Mouse (Mus musculus) kidney, adult 9 months (tissue): ENCODE measurements around the gene Txndc12.

ENCODE experiments used
- DNase-seq: peaks from one replicate; pipeline ENCODE4 v3.0.0; 2022

The Txndc12 gene

DNA sequence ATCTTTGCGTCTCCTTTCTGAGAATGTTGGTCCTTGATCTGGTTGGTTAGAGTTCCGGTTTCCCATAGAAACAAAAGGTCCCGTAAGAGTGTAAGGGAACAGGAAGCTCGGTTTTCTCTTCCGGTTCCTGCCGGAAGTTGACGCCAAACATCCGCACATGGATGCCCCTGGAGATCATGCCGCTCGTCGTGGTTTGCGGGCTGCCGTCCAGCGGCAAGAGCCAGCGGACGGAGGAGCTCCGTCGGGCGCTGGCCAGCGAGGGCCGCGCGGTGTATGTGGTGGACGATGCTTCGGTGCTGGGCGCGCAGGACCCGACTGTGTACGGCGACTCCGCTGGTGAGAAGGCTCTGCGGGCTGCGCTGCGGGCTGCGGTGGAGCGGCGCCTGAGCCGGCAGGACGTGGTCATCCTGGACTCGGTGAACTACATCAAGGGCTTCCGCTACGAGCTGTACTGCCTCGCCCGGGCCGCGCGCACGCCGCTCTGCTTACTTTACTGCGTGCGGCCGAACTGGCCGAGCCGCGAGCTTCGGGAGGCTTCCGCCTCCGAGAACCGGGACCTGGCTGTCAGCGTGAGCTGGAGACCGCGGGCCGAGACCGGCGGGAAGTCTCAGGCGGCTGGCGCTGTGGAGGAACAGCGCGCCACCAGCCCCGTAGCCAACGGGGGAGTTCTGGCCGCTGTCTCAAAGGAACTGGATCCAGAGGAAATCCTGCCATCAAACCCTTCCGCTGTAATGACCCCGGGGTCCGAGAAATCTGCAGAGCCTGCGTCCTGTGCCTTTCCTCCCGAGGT is 13.5 kb downstream of the Txndc12 start, which contains the start of gene Kti12:
Gene Kti12, plus strand, starts transcription at position 71 of the 790 bp plus-strand sequence.
- DNase-seq = peak; percentile 90

DNA sequence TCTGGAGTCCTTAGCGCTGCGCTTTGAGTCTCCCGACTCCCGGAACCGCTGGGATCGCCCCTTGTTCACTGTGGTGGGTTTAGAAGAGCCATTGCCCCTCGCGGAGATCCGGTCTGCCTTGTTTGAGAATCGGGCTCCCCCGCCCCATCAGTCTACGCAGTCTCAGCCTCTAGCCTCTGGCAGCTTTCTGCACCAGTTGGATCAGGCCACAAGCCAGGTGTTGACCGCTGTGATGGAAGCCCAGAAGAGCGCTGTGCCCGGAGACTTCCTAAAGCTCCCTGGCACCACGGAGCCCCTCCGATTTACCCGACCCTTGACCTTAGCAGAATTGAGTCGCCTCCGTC is 14.1 kb downstream of the Txndc12 start, which contains the start of gene A730015C16Rik:
Gene A730015C16Rik, minus strand, starts transcription at position 115 of the 344 bp plus-strand sequence.
- no peak for DNase-seq

DNA sequence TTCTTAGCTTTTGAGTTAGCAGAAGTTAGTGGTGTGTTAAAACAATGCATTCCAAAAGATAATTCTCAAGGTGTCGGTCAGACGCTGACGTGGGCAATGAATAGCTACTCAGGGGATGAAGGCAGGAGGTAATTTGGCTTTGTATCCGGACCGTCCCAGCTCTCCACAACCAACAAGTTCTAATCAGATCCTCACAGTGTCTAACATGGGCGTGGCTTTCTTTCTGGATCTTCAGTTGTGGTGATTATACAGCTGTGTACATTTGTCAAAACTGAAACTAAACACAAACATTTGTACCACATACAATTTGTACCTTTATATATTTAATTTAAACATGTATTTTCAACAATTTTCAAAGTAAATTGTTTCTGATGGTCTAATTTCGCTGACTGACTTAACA is 32.4 kb downstream of the Txndc12 start:
- no peak for DNase-seq

DNA sequence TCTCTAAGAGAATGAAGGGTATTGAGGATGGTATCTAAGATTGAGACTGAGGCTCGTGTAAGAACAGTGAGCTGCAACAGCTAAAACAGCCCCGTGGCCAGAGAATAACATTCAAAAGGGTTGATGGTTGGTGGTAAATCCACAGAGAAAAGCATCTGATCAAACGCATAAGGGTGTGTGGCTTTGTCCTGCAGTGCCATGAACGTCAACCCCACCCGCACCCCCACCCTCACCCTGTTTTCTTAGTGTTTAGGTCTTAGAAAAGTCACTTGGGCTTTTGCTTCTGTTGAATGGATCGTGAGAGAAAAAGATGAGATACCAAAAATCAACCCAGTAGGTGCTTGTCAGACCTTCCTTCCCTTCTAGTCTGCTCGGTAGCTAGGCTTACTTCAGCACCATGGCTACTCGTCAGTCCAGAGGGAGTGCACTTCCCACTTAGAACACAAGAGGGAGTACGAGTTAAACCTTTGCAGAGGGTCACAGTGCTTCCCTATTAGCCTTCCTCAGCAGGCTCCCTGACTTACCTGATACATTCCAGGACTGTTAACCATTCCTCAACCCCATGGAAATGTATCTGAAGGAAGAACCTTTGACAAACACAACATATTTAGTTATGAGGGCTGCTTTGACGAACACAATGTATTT is 35.5 kb downstream of the Txndc12 start:
- peak; percentile 93 for DNase-seq

DNA sequence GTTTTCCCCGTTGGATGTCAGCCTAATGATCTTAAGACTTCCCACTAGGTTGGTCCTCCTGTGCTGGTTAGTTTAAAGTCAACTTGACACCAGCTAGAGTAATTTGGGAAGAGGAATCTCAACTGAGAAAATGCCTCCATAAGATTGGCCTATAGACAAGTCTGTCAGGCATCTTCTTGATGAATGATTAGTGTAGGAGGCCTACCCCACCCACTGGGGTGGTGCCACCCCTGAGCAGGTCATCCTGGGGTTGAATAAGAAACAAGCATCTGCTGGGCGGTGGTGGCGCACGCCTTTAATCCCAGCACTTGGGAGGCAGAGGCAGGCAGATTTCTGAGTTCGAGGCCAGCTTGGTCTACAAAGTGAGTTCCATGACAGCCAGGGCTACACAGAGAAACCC is 39.3 kb downstream of the Txndc12 start:
- no peak for DNase-seq

DNA sequence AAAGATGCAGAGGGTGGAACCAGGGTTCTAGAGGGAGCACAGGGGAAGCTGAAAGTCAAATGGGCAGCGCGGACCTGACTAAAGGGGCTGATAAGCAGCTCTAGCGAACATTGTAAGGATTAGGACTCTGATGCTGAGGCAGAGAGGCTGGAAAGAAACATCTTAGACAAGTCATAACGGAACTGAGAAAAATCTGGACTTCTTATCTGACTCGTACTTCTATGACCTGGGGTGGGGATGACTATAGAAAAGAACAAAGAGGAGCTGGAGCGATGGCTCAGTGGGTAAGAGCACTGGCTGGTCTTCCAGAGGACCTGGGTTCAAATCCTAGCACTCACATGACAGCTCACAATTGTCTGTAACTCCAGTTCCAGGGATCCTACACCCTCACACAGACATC is 43.5 kb downstream of the Txndc12 start:
- no peak for DNase-seq

DNA sequence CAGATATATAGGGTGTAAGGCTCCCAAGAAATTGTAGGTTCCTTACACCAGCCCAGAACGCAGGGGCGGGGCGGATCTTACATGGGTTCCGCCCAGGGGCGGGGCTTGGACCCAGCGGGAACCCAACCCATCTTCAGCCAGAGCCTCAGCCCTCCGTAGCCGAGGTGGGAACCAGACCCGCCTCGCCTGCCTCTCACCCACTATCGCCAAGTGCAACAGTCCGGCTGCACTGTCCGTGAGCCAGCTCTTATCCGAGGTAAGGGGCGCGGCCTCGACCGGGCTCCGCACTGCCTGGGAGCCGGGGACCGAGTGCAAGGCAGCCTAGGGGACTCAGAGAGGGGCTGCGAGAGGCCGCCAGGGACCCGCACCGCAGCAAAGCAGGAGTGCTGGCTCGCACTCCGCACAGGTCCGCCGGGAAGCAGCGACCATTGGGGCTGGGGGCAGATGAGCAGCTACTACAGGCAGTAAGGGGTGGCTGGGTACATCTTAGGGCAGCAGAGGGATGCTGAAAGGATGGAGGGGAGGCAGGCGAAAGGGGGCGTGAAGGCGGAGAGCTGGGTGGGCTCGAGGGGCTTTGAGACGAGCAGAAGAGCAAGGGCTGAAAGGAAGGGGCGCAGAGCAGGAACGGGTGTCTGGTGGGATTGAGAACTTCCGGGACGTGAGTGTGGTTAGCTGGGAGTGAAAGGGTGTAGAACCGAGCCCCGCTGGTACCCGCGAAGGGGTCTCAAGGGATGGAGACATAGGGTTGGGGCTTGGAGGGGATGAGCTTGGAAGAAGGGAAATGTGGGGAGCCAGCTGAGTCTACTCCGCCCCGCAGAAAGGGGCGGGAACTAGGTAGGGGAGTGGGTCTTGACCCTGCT is 44.8 kb downstream of the Txndc12 start, which contains the start of gene Rab3b:
Gene Rab3b, plus strand, starts transcription at position 101 of the 860 bp plus-strand sequence.
- DNase-seq = peak; percentile 34

DNA sequence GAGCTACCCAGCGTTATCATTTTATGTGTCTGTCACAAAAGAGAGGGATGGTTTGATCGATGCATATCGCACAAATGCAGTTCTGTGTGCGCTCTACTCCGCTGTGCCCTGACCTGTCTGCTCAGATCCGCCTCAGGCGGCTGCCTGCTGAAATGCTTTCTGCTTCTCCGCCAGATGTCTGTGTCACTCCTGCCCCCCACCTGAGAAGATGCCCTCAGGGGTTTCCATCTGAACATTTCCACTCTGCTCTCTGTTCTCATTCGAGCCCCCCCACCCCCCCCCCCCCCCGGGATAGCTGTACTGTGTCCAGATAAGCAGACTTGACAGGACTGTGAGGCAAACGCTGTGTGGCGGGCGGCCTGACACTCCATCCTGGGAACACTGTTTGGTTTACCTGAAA is 49.4 kb downstream of the Txndc12 start:
- DNase-seq = no peak

DNA sequence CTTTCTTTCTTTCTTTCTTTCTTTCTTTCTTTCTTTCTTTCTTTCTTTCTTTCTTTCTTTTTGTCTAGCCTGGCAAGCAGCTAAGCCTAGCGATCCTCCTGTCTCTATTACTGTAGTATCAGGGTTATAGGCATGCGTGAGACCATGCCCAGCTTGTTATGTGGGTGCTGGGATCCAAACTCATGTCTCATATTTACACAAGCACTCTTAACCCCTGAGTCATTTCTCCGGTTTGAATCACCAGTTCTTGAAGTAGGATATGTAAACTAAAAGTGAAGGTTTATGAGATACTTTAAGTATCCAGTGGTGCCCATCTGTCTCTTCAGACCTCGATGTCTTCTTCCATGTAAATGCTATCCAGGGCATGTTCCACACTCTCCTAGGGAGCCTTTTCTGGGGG is 53.1 kb downstream of the Txndc12 start:
- no peak for DNase-seq

DNA sequence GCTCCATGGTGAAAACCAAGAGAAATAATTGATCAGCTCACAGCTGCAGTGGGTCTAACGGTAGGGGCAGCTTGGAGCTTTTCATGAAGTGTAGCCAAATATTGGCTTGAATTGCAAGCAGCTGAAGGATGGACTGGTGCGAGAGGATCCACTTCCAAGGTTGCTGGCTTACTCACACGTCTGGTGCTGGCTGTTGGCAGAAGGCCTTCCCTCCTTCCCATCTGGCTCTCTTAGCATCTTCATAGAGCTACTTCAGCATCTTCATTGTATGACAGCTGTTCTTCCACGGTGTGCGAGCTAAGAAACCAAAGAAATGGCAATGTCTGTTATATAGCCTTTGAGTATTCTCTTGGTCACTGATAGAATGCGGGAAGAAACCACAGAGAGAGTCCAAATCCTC is 56.5 kb downstream of the Txndc12 start:
- DNase-seq = no peak

DNA sequence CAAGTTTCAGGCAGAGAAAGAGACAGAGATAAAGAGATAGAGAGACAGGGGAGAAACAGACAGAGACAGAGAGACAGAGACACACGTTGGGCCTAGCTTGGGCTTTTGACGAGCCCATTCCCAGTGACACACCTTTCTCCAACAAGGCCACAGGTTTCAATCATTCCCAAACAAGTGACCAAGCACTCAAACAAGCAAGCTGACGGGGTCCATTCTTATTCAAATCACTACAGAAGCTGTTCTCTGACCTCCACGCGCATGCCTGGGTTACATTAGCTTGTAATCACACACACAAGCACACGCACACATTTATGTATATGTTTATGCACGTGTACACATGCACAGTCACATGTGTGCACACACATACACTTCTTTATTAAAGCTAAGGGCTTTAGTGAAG is 66.0 kb downstream of the Txndc12 start:
- DNase-seq = no peak

DNA sequence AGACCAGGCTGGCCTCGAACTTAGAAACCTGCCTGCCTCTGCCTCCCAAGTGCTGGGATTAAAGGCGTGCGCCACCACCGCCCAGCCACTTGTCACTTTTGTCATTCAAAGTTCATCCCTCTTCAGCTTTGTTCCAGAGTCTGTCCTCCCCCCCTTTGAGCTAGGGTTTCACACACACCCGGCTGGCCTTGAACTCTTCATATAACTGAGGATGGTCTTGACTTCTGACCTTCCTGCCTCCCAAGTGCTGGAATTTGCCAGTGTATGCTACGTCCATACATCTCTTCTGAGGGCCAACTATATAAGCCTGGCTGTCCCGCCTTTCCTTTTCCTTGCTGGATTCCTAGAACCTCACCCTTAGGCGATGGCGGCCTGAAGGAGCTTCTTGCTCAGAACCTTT is 68.5 kb downstream of the Txndc12 start:
- no peak for DNase-seq

DNA sequence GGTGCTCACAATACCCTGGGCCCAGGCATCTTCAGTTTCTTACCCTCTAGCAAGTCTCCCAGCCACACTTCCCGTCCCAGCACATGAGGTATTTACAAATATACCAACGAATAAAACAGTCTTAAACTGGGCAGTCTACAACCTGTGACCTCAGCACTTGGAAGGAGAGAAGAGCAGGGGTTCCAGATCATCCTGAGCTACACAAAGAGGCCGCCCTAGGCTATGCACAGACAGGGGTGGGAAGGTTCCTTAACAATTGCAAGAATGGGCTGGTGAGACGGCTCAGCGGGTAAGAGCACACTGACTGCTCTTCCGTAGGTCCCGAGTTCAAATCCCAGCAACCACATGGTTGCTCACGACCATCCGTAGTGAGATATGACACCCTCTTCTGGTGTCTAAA is 68.9 kb downstream of the Txndc12 start:
- no peak for DNase-seq

DNA sequence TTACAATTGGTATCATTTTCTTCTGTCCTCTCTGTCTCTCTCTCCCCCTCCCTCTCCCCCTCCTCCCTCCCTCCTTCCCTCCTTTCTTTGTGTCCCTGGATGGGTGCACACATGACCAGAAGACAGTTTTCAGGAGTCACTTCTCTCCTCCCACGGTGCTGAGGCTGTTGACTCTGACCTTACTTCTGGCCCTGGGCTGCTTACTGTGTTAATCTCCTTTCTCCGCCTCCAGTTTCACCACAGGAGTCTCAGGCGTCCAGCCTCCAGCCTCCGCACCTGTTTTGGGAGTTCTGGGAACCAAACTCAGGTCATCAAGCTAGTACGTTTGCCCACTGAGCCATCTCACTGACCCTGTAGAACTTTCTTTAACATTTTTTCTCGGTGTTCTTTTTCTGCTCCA is 69.7 kb downstream of the Txndc12 start:
- DNase-seq = no peak

DNA sequence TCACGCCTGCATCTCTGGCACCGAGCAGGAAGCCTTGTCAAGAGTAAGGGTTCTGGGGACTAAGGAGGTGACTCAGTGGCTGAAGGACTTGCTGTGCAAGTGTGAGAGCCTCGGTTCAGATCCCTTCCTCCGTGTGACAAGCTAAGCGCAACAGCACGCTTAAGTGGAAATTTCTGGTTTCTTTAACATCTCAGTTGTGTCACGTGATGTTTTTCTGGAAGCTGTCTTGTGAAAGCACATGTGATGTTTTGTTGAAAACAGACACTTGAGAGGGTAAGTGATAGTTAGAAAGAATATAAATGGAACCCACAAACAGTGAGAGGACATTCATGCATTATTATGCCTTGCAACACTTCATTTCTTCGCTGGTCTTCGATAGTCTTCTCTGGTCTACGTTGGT is 70.4 kb downstream of the Txndc12 start:
- no peak for DNase-seq

DNA sequence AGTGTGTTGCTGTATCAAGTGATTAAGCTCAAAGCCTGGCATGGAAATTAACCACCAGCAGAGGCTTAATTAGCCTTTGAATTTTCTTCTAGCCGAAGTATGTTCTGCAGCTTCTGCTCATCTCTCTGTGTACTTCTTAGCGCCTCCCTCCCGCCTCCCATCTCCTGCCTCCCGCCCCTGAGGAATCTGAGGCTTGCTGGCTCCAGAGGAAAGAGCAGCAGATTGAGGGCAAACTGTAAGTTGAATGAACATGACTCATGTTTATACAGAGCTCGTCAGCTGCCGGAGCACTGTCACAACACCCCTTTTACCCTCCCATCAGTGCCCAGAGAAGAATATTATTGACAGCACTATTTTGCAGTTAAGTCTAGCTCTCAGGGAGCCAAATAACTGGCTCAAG is 71.5 kb downstream of the Txndc12 start:
- no peak for DNase-seq

DNA sequence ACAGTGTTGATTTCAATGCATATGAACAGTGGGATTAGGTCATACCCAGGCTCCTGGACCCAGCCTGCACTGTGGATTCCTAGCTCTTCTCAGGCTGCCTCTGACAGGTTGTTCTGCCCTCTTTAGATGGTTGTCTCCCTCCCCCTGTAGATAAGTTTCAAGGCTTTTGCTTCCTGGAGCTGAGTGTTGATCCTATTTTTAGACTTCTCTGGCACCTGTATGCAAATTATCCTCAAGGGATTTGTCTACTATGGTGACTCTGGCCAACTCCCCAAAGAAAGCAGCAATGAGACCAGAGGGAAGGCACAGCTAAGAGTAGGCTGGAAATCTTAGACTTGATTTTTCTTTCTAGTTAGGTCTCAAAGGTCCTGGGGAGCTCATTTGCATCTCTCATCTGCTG is 73.1 kb downstream of the Txndc12 start:
- DNase-seq = no peak

DNA sequence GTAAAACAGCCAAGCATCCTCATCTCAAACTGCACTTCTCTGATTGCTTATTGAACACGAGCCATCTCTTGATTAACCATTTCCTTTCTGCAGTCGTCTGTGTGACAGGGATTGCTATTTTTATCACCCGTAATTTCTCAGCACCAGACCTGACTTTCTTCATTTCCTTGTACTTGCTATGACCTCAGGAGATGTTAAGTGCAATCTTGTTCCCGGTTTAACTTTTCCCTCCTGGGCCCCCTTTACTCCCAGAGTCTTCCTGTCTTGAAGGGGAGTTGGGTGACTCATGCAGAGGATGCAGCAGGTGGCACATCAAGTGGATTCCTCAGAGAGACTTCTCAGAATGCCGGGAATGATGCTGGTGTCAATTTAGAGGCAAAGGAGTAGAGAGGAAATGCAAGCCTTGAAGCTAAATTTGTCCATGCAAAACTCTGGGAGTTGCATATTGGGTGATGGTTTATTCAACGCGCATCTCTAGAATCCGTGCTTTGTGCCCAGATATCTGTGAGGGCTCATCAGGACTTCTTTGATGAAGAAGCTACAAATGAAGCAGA is 75.5 kb downstream of the Txndc12 start:
- no peak for DNase-seq
